Mouse (Mus musculus) MEL-GATA-1-ER (cell line): ENCODE data around the gene H2al1e.
"Not testable (repeated sequence)": the region's sequence is repeated elsewhere in the genome, so short reads cannot be mapped to it uniquely, and the experiment has no call there.

ENCODE experiments used
- DNase-seq: peaks from one replicate; pipeline ENCODE4 v3.0.0-alpha.2; 2012; ENCODE audit warnings: low read depth; ENCODE audit errors: extremely low read depth

The H2al1e gene

DNA sequence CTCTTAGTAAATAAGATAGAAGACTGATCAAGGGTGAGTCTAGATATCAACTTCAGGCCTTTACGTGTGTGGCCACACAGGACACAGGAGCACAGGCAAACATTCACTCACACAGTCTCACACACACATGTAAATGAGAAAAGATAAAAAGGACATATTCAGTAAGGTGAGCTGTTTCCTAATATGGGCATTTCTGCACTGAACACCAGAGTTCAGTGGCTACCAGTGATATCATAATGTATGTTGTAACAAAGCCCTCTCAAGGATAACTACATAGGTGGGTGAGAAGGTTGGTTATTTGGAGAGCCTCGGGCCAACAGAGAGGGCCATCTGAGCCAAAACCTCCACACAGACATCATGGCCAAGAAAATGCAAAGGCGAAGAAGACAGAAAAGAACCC is at the start of gene H2al1e:
Gene H2al1e (plus strand): TSS at position 301 of the 400 bp plus-strand sequence.
- DNase-seq = not testable (repeated sequence)

DNA sequence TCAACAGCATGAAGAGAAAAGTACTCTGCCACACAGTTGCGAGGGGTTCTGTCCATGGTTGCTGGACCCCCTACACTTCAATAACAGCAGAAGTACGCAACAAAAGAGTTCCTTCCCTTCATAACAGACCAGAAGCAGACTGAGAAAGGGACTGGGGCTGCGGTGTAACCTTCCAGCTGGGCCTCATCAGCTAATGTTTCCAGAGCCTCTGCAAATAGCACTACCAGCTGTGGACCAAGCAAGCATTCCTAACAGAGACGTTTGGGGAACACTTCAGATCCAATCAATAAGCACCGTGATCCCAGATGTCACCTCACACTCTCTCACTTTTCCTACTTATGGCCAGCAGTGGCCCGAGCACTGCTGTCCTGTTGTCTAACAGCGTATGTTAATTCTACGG is 46.8 kb upstream of the H2al1e start:
- DNase-seq = no peak

DNA sequence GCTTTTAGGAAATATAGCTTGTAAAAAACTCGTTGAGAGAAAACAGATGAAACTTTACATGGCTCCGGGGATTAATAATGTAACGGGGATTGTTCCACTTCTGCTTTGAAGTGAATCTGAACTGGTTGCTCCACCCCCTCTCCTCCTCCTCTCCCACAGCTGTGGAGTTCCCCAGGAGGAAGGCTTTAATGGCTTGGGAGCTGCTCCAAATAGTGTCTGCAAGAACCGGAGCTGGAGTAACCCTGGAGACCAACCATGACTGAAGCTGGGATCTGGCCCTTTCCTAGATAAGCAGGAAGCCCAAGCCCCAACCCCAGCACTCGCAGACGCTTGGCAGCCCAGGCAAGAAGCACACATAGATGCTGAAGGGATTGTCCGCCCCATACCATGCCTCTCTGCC is 43.9 kb upstream of the H2al1e start:
- DNase-seq = no peak

DNA sequence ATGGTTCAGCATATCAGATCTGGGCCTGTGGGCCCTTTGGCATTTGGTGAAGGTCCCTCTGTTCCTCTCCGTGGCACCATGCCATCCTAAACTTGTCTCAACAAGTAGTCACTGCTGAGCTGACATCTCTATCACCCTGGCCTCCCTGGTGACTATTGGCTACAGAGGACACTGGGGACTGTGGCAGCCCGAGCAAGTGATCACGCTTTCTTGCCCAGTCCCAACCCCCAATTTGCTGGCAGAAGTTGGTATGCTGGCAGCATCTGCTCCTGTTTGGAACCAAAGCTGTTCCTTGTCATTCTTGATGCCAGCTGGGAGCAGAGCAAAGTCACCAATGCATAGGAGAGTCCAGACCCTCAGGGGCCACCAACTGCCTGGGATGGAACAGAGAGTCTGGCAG is 42.7 kb upstream of the H2al1e start:
- DNase-seq = no peak

DNA sequence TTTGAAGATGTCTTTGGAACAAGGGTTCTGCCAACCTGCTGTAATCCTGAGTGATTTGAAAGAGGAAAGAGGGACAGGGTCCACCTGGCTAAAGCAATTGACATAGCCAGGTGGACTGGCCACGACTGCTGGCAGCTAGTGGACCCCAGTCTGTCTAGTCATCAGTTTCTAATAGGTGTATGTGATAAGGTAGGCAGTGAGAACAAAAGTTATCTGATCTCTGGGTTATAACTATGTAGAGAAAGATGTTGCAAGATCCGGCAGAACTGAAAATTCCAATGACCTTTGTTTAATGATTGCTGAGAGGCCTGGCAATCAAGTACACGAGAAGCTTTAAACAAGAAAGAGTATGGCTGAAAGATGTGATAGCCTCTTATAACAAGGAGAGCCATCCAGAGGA is 38.5 kb upstream of the H2al1e start:
- no peak for DNase-seq

DNA sequence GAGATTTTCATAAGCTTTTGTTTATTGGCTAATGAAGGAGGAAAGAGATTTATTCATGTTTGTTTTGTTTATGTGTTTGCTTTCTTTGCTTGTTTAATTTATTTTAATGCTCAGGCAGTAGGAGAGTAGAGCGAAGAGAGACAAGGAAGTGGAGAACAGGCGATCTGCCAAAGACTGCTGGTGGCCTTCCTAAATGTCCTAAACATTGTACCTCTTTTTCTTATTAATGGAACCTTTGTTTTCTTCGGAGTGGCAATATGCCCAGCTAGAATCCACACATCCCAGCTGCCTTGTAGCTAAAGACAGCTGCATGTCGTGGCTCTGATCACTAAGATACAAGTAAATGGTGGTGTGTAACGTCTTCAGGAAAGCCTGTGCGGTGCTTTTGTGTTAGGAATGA is 34.7 kb upstream of the H2al1e start:
- no peak for DNase-seq

DNA sequence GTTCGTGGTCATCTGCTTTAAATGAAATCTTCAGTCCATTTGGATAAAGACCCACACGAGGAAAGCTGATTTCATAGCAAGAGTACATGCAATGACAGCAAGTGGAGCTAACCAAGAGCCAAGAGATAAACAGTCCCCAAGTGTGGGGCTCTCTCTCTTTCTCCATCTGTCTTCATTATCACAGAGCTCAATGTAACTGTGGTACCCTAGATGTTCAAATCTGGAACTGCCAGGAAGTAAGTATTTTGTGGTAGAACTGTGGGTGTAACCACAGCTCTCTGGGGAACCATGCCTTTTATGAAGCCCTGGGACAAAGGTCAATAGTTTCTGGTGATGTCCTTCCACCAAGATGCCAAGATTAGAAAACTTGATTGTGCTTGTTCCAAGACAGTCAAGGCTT is 31.0 kb upstream of the H2al1e start:
- no peak for DNase-seq

DNA sequence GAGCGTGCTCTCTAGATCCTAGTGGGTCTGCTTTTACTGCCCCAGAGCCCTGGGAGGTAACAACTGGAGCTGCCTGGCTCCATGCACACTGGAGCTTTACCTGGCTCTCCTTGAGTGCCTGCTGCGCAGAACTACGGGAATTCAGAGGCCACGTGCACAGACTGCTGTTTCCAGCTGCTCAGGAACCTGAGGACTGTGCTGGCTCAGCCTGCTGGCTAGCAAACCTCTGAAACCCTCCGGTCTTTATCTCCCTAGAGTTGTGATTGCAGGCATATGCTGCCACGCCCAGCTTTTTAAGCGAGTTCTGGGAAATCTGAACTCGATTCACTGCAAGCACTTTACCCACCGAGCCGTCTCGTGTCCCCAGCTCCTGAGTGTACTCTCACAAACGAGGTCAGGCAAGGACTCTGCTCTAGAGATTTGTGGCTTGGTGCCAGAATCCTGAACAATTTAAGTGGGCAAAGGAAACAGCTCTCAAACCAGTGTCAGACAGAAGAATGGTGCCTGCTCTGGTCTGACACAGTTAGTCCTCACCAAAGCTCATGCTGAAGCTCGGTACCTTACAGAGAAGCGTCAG is 23.3 kb upstream of the H2al1e start:
- DNase-seq = no peak

DNA sequence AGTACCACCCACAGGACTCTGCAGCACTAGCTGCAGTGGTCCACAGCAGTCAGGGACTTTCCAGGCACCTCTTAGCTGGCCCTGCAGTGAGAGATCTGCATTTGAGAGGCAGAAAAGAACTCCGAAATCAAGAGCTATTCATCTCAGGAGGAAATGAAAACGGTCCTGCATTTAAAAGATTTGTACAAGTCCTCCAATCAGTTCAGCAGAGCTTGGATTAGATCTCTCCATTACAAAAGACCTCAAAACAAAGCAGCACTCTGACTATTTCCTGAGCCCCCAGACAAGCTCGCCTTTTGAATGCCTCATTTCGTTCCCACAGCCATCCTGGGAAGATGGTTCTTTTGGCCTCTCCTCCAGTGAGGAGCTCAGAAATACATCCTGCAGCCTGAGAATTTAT is 22.5 kb upstream of the H2al1e start:
- no peak for DNase-seq

DNA sequence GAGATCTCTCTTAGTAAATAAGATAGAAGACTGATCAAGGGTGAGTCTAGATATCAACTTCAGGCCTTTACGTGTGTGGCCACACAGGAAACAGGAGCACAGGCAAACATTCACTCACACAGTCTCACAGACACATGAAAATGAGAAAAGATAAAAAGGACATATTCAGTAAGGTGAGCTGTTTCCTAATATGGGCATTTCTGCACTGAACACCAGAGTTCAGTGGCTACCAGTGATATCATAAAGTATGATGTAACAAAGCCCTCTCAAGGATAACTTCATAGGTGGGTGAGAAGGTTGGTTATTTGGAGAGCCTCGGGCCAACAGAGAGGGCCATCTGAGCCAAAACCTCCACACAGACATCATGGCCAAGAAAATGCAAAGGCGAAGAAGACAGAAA is 12.8 kb upstream of the H2al1e start, which contains the start of gene H2al1a:
Gene H2al1a (plus strand): TSS at position 301 of the 400 bp plus-strand sequence.
- not testable (repeated sequence) for DNase-seq

DNA sequence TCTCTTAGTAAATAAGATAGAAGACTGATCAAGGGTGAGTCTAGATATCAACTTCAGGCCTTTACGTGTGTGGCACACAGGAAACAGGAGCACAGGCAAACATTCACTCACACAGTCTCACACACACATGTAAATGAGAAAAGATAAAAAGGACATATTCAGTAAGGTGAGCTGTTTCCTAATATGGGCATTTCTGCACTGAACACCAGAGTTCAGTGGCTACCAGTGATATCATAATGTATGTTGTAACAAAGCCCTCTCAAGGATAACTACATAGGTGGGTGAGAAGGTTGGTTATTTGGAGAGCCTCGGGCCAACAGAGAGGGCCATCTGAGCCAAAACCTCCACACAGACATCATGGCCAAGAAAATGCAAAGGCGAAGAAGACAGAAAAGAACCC is 9.6 kb upstream of the H2al1e start, which contains the start of gene H2al1b:
Gene H2al1b (plus strand): TSS at position 301 of the 400 bp plus-strand sequence.
- not testable (repeated sequence) for DNase-seq

DNA sequence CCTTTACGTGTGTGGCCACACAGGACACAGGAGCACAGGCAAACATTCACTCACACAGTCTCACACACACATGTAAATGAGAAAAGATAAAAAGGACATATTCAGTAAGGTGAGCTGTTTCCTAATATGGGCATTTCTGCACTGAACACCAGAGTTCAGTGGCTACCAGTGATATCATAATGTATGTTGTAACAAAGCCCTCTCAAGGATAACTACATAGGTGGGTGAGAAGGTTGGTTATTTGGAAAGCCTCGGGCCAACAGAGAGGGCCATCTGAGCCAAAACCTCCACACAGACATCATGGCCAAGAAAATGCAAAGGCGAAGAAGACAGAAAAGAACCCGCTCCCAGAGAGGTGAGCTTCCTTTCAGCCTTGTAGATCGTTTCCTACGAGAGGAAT is 6.4 kb upstream of the H2al1e start, which contains the start of gene H2al1c:
Gene H2al1c (plus strand): TSS at position 301 of the 400 bp plus-strand sequence.
- not testable (repeated sequence) for DNase-seq

DNA sequence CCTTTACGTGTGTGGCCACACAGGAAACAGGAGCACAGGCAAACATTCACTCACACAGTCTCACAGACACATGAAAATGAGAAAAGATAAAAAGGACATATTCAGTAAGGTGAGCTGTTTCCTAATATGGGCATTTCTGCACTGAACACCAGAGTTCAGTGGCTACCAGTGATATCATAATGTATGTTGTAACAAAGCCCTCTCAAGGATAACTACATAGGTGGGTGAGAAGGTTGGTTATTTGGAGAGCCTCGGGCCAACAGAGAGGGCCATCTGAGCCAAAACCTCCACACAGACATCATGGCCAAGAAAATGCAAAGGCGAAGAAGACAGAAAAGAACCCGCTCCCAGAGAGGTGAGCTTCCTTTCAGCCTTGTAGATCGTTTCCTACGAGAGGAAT is 3.2 kb upstream of the H2al1e start, which contains the start of gene H2al1d:
Gene H2al1d (plus strand): TSS at position 301 of the 400 bp plus-strand sequence.
- DNase-seq = not testable (repeated sequence)

DNA sequence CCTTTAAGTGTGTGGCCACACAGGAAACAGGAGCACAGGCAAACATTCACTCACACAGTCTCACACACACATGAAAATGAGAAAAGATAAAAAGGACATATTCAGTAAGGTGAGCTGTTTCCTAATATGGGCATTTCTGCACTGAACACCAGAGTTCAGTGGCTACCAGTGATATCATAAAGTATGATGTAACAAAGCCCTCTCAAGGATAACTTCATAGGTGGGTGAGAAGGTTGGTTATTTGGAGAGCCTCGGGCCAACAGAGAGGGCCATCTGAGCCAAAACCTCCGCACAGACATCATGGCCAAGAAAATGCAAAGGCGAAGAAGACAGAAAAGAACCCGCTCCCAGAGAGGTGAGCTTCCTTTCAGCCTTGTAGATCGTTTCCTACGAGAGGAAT is 3.1 kb downstream of the H2al1e start, which contains the start of gene H2al1f:
Gene H2al1f (plus strand): TSS at position 301 of the 400 bp plus-strand sequence.
- DNase-seq = not testable (repeated sequence)

DNA sequence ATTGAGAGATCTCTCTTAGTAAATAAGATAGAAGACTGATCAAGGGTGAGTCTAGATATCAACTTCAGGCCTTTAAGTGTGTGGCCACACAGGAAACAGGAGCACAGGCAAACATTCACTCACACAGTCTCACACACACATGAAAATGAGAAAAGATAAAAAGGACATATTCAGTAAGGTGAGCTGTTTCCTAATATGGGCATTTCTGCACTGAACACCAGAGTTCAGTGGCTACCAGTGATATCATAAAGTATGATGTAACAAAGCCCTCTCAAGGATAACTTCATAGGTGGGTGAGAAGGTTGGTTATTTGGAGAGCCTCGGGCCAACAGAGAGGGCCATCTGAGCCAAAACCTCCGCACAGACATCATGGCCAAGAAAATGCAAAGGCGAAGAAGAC is 6.2 kb downstream of the H2al1e start, which contains the start of gene H2al1g:
Gene H2al1g (plus strand): TSS at position 301 of the 400 bp plus-strand sequence.
- not testable (repeated sequence) for DNase-seq

DNA sequence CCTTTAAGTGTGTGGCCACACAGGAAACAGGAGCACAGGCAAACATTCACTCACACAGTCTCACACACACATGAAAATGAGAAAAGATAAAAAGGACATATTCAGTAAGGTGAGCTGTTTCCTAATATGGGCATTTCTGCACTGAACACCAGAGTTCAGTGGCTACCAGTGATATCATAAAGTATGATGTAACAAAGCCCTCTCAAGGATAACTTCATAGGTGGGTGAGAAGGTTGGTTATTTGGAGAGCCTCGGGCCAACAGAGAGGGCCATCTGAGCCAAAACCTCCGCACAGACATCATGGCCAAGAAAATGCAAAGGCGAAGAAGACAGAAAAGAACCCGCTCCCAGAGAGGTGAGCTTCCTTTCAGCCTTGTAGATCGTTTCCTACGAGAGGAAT is 9.5 kb downstream of the H2al1e start, which contains the start of gene H2al1h:
Gene H2al1h (plus strand): TSS at position 301 of the 400 bp plus-strand sequence.
- not testable (repeated sequence) for DNase-seq

DNA sequence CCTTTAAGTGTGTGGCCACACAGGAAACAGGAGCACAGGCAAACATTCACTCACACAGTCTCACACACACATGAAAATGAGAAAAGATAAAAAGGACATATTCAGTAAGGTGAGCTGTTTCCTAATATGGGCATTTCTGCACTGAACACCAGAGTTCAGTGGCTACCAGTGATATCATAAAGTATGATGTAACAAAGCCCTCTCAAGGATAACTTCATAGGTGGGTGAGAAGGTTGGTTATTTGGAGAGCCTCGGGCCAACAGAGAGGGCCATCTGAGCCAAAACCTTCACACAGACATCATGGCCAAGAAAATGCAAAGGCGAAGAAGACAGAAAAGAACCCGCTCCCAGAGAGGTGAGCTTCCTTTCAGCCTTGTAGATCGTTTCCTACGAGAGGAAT is 12.6 kb downstream of the H2al1e start, which contains the start of gene H2al1i:
Gene H2al1i (plus strand): TSS at position 301 of the 400 bp plus-strand sequence.
- not testable (repeated sequence) for DNase-seq

DNA sequence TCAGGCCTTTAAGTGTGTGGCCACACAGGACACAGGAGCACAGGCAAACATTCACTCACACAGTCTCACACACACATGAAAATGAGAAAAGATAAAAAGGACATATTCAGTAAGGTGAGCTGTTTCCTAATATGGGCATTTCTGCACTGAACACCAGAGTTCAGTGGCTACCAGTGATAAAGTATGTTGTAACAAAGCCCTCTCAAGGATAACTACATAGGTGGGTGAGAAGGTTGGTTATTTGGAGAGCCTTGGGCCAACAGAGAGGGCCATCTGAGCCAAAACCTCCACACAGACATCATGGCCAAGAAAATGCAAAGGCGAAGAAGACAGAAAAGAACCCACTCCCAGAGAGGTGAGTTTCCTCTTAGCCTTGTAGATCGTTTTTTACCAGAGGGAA is 15.8 kb downstream of the H2al1e start, which contains the start of gene H2al1j:
Gene H2al1j (plus strand): TSS at position 301 of the 400 bp plus-strand sequence.
- not testable (repeated sequence) for DNase-seq

DNA sequence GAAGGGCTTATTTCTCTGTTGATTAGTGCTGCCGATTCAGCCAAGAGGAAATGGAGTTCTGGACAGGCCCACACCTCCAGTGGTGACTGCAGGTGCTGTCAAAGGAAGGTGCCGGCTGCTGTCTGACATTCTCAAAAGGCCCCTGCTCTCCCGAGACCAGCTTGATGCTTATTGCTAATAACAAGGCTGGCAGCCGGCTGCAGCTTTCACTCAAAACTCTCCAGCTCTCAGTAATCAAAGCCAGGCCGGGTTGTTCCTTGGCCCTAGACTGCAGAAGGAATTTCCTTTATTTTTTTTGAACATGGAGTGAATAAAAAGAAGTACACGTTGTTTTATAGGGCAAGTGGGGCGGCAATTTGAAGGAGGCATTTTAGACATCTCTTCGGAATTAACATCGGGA is 34.0 kb downstream of the H2al1e start:
- DNase-seq = no peak

DNA sequence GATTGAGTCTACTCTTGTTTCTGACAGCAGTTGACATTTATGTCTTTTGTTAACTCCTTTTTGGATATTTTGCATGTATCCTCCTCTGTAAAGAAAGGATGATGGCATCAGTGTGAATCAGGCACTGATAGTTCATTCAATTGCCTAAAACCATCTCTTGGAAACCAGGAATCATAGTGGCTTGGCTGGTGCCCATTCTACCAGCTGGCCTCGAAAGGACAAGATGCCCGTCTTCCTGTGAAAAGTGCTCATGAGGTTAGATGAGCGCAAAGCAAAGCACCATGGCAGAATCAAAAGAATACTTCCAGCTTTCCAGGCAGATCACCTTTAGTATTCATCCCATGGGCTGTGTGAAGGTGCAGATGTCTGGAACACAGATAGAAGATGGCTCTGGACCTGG is 35.0 kb downstream of the H2al1e start:
- DNase-seq = no peak

DNA sequence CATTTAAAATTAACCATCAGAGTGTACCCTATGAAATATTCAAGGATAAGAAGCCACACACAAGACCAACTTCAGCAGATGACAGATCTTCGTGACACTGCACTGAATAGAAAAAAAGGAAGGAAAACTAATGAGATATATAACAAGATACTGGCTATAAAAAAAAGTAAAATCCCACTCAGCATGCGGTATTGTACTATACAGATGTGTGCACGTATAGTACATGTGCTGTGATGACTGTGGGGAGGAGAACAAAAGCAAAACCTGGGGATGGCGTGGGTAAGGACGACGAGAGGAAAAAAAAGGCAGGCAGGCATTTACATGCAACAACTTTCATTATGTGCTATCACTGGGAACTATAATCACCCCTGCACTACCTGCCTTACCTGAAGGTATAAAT is 49.1 kb downstream of the H2al1e start:
- no peak for DNase-seq

DNA sequence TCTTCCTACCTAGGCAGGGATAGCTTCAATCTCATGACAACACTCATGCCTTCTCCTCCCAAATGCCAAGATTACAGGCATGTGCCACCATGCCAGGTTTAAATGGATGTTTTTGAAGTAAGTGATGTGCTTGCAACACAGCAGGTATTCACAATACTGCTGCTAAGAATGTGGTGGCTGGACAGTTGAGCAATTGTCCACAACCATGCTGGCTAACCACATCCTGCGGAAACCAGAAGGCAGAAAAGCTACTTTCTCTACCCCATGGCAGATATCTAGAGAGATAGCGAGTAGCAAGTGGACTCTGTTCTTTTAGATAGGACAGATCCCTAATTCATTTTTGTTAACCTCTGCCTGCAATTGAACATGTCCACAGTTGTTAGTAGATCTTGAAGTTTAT is 49.5 kb downstream of the H2al1e start:
- no peak for DNase-seq
